Mouse (Mus musculus): ENCODE measurements around the gene Pgs1. TPM values are rescaled to one million over a fixed set of nuclear protein-coding genes. Genes with fewer than 3 reads are reported as not detected.
A peak's percentile ranks its signal among the peaks of the same experiment; 100 is the strongest.

The Pgs1 gene
- polyA plus RNA-seq, 1 experiment from 2014 or later, result 45.9 TPM

- Histone ChIP-seq H3K27me3 (peaks cover 31% of the 10 kb centered on the region), H3K9ac (no peak overlapping the region), H3K4me2 (no peak overlapping the region), H3K9me3 (no peaks in the 10 kb centered on the region), H3K4me1 (peaks cover 17% of the 10 kb centered on the region), H3K36me3 (replicated peaks) (no peaks in the 10 kb centered on the region), H3K4me3 (replicated peaks) (no peak overlapping the region), H3K27ac (no peak overlapping the region)
- WGBS, result 66% methylated on average over 9 of the region's 9 CpGs
- ATAC-seq (ENCODE audit: low FRiP score), result no peak
These were observed 33.7 kb upstream of the Pgs1 start for GRCm38 (mm10) chr11:117952174-117952933.

GRCm38 (mm10) chr11:117954094-117954493 is 32.0 kb upstream of the Pgs1 start:
- H3K27ac ChIP-seq, result no peak overlapping the region
- no peak for ATAC-seq (ENCODE audit: low FRiP score)
- no peaks in the 10 kb centered on the region for H3K9me3 ChIP-seq
- H3K4me3 ChIP-seq (replicated peaks), result no peak overlapping the region
- H3K4me1 ChIP-seq, result peaks cover 22% of the 10 kb centered on the region
- no peak overlapping the region for H3K4me2 ChIP-seq
- H3K36me3 ChIP-seq (replicated peaks), result no peaks in the 10 kb centered on the region
- peaks cover 28% of the 10 kb centered on the region for H3K27me3 ChIP-seq
- H3K9ac ChIP-seq, result no peak overlapping the region
- WGBS, result 83% methylated on average over 2 of the region's 2 CpGs

GRCm38 (mm10) chr11:117954819-117955218 is 31.3 kb upstream of the Pgs1 start:
- Histone ChIP-seq H3K4me1 (peaks cover 15% of the 10 kb centered on the region), H3K9ac (no peak overlapping the region)
- WGBS, result 83% methylated on average over 9 of the region's 9 CpGs

GRCm38 (mm10) chr11:117955621-117956020 is 30.5 kb upstream of the Pgs1 start:
- Histone ChIP-seq H3K9ac (no peak overlapping the region), H3K9me3 (no peaks in the 10 kb centered on the region), H3K27me3 (peaks cover 20% of the 10 kb centered on the region), H3K36me3 (replicated peaks) (no peaks in the 10 kb centered on the region), H3K4me1 (peaks cover 15% of the 10 kb centered on the region), H3K4me3 (replicated peaks) (no peak overlapping the region), H3K4me2 (no peak overlapping the region), H3K27ac (no peak overlapping the region)
- no peak for ATAC-seq (ENCODE audit: low FRiP score)
- 64% methylated on average over 13 of the region's 13 CpGs for WGBS

More at GRCm38 (mm10) chr11:117954819-117955218, 31.3 kb upstream of the Pgs1 start:
- Histone ChIP-seq H3K27me3 (peaks cover 21% of the 10 kb centered on the region), H3K27ac (no peak overlapping the region), H3K9me3 (no peaks in the 10 kb centered on the region), H3K36me3 (replicated peaks) (no peaks in the 10 kb centered on the region), H3K4me2 (no peak overlapping the region), H3K4me3 (replicated peaks) (no peak overlapping the region)
- ATAC-seq (ENCODE audit: low FRiP score), result no peak

DNA sequence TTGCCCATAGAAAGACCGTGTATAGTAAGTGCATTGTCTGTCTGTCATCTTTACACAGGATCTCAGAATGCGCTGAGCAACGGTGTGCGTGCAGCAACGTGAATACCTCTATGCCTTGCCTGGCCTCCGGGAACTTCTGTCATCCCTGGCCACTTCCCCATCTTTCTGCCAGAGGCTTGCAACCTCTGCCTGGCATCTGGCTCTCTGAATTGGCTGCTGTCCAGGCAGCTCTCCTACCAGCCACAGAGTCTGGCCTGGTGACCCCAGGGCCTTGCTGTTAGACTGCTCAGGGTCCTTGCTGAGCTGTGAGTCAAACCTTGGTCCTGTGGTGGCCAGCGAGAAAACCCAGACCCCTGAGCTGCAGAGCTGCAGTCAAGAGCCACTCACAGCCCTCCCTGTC is 27.9 kb upstream of the Pgs1 start:
- H3K4me3 ChIP-seq (replicated peaks), result no peak overlapping the region
- H3K4me1 ChIP-seq, result peaks cover 29% of the 10 kb centered on the region
- no peaks in the 10 kb centered on the region for H3K36me3 ChIP-seq (replicated peaks)
- WGBS, result 75% methylated on average over 7 of the region's 7 CpGs
- no peaks in the 10 kb centered on the region for H3K9me3 ChIP-seq
- no peak overlapping the region for H3K9ac ChIP-seq
- peaks cover 8% of the 10 kb centered on the region for H3K27me3 ChIP-seq
- H3K27ac ChIP-seq, result no peak overlapping the region
- ATAC-seq (ENCODE audit: low FRiP score), result no peak
- H3K4me2 ChIP-seq, result no peak overlapping the region

GRCm38 (mm10) chr11:117959166-117959565 is 26.9 kb upstream of the Pgs1 start:
- Histone ChIP-seq H3K9me3 (no peaks in the 10 kb centered on the region), H3K36me3 (replicated peaks) (no peaks in the 10 kb centered on the region), H3K4me2 (no peak overlapping the region), H3K27ac (no peak overlapping the region), H3K9ac (no peak overlapping the region), H3K4me3 (replicated peaks) (no peak overlapping the region), H3K27me3 (peaks cover 13% of the 10 kb centered on the region), H3K4me1 (peaks cover 37% of the 10 kb centered on the region)
- 92% methylated on average over 4 of the region's 4 CpGs for WGBS
- ATAC-seq (ENCODE audit: low FRiP score), result no peak

GRCm38 (mm10) chr11:117959741-117960381 is 26.2 kb upstream of the Pgs1 start:
- 64% methylated on average over 17 of the region's 17 CpGs for WGBS
- no peak overlapping the region for H3K4me3 ChIP-seq (replicated peaks)
- H3K9me3 ChIP-seq, result no peaks in the 10 kb centered on the region
- peaks cover 20% of the 10 kb centered on the region for H3K27me3 ChIP-seq
- H3K9ac ChIP-seq, result no peak overlapping the region
- ATAC-seq (ENCODE audit: low FRiP score), result no peak
- H3K27ac ChIP-seq, result no peak overlapping the region
- peaks cover 44% of the 10 kb centered on the region for H3K4me1 ChIP-seq
- H3K36me3 ChIP-seq (replicated peaks), result no peaks in the 10 kb centered on the region
- H3K4me2 ChIP-seq, result no peak overlapping the region

- Histone ChIP-seq H3K4me1 (peaks cover 46% of the 10 kb centered on the region), H3K9me3 (no peaks in the 10 kb centered on the region), H3K4me2 (no peak overlapping the region), H3K4me3 (replicated peaks) (no peak overlapping the region), H3K27me3 (peaks cover 27% of the 10 kb centered on the region), H3K36me3 (replicated peaks) (no peaks in the 10 kb centered on the region), H3K27ac (no peak overlapping the region), H3K9ac (no peak overlapping the region)
- ATAC-seq (ENCODE audit: low FRiP score), result no peak
These were observed 25.5 kb upstream of the Pgs1 start for GRCm38 (mm10) chr11:117960601-117961000.

GRCm38 (mm10) chr11:117962228-117963067 is 23.6 kb upstream of the Pgs1 start:
- Histone ChIP-seq H3K4me3 (replicated peaks) (no peak overlapping the region), H3K27me3 (peaks cover 44% of the 10 kb centered on the region), H3K27ac (peak overlapping the region; percentile 63), H3K4me1 (peaks cover 62% of the 10 kb centered on the region), H3K36me3 (replicated peaks) (no peaks in the 10 kb centered on the region; the same call in 1 of the 2 replicates), H3K4me2 (peak overlapping the region; percentile 68; the same call in 1 of the 2 replicates), H3K9ac (0 out of 2 replicates have a peak overlapping the region, but pooled peaks have one; percentile 44), H3K9me3 (no peaks in the 10 kb centered on the region)
- WGBS, result 37% methylated on average over 10 of the region's 10 CpGs
- no peak for ATAC-seq (ENCODE audit: low FRiP score)

DNA sequence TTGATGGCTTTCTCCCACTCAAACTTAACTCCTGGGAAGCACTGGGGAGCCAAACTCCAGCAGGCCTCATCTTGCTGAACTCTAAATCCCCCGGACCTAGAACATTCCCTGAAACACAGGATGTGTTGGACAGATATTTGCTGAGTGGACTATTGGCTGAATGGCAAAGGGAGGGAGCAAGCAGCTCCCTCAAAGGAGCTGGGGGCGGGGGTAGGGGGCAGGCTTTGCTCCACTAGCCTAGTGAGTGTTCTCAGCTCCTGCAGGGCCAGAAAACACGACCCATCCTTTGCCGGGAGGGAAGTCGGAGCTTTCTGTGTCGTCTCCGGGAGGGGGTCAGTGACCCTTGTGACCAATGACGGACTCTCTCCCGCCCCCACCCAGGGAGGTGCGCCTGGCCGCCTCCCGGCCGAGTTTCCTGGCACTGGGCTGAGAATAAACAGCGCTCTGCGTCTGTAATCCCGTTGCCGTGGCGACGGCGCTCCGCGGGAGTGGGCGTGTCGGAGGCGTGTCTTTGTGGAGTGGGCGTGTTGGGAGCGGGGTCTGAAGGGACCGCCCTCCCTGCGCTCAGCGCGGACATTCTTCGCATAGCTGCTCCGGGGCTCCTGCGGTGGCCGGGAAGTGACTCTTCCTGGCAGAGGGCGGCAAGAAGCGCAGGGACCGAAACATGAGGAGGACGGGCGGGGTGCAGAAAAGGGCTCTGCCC is 22.9 kb upstream of the Pgs1 start:
- H3K4me1 ChIP-seq, result peaks cover 68% of the 10 kb centered on the region
- H3K27ac ChIP-seq, result peak overlapping the region; percentile 76
- peak overlapping the region; percentile 44; the same call in 1 of the 2 replicates for H3K9ac ChIP-seq
- H3K4me3 ChIP-seq (replicated peaks), result peak overlapping the region; percentile 36
- peak overlapping the region; percentile 68 for H3K4me2 ChIP-seq
- ATAC-seq (ENCODE audit: low FRiP score), result peak; percentile 91
- H3K9me3 ChIP-seq, result no peaks in the 10 kb centered on the region
- H3K36me3 ChIP-seq (replicated peaks), result no peaks in the 10 kb centered on the region; the same call in 1 of the 2 replicates
- under 1% methylated on average over 40 of the region's 40 CpGs for WGBS
- peaks cover 48% of the 10 kb centered on the region for H3K27me3 ChIP-seq

DNA sequence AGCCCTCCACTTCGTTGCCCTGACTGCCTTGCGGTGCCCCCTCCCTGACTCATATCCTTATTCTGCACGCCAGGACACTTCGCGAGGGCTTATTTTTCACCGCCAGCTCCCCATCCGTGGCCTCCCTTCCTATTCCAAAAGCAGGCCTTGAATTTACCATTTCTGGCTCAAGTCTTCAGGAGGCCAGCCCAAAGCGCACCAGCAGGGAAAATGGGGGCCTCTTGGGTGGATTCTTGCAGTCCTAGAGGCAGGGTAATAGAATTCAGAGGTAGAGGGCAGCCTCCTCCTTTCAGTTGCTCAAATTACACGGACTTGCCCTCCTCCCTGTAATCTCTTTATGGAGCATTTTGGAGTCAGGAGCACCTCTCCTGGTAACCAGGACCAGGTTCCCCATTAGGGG is 22.2 kb upstream of the Pgs1 start:
- peak overlapping the region; percentile 68 for H3K4me2 ChIP-seq
- no peaks in the 10 kb centered on the region for H3K9me3 ChIP-seq
- peak overlapping the region; percentile 76 for H3K27ac ChIP-seq
- peaks cover 67% of the 10 kb centered on the region for H3K4me1 ChIP-seq
- peak overlapping the region; percentile 36 for H3K4me3 ChIP-seq (replicated peaks)
- peak overlapping the region; percentile 44; the same call in 1 of the 2 replicates for H3K9ac ChIP-seq
- peaks cover 48% of the 10 kb centered on the region for H3K27me3 ChIP-seq
- WGBS, result under 1% methylated on average over 9 of the region's 9 CpGs
- no peak for ATAC-seq (ENCODE audit: low FRiP score)
- H3K36me3 ChIP-seq (replicated peaks), result no peaks in the 10 kb centered on the region; the same call in 1 of the 2 replicates
